Mouse (Mus musculus): ENCODE data around the gene Crnkl1.

Crnkl1 gene

GRCm38 (mm10) chr2:145934339-145935231, at the start of gene Crnkl1, which contains the start of gene Cfap61:
Gene Crnkl1 (minus strand): TSS chr2:145935014.
Gene Cfap61 (plus strand): TSS chr2:145934784.
- DNase-seq (ENCODE audit: low spot score) = peak; percentile 95

- no peak for DNase-seq (ENCODE audit: low spot score)
Measured at GRCm38 (mm10) chr2:145982317-145983045, 47.7 kb upstream of the Crnkl1 start.

GRCm38 (mm10) chr2:145981699-145982112, 46.9 kb upstream of the Crnkl1 start:
- no peak for DNase-seq (ENCODE audit: low spot score)

GRCm38 (mm10) chr2:145980881-145981280, 46.1 kb upstream of the Crnkl1 start:
- no peak for DNase-seq (ENCODE audit: low spot score)

GRCm38 (mm10) chr2:145979616-145980015, 44.8 kb upstream of the Crnkl1 start:
- DNase-seq (ENCODE audit: low spot score) = no peak

GRCm38 (mm10) chr2:145972571-145972970, 37.8 kb upstream of the Crnkl1 start:
- DNase-seq (ENCODE audit: low spot score) = no peak

GRCm38 (mm10) chr2:145971237-145972010, 36.6 kb upstream of the Crnkl1 start:
- no peak for DNase-seq (ENCODE audit: low spot score)

- DNase-seq (ENCODE audit: low spot score) = no peak
Measured at GRCm38 (mm10) chr2:145970751-145971150, 35.9 kb upstream of the Crnkl1 start.

GRCm38 (mm10) chr2:145961861-145962260, 27.0 kb upstream of the Crnkl1 start:
- DNase-seq (ENCODE audit: low spot score) = no peak

GRCm38 (mm10) chr2:145958551-145958950, 23.7 kb upstream of the Crnkl1 start:
- no peak for DNase-seq (ENCODE audit: low spot score)

GRCm38 (mm10) chr2:145958097-145958496, 23.3 kb upstream of the Crnkl1 start:
- DNase-seq (ENCODE audit: low spot score) = no peak

GRCm38 (mm10) chr2:145957450-145957849, 22.6 kb upstream of the Crnkl1 start:
- peak; percentile 73 for DNase-seq (ENCODE audit: low spot score)

GRCm38 (mm10) chr2:145956318-145956717, 21.5 kb upstream of the Crnkl1 start:
- DNase-seq (ENCODE audit: low spot score) = peak; percentile 27

- DNase-seq (ENCODE audit: low spot score) = peak; percentile 18
Measured at GRCm38 (mm10) chr2:145955844-145956243, 21.0 kb upstream of the Crnkl1 start.

GRCm38 (mm10) chr2:145952726-145953125, 17.9 kb upstream of the Crnkl1 start:
- DNase-seq (ENCODE audit: low spot score) = no peak

GRCm38 (mm10) chr2:145950239-145950638, 15.4 kb upstream of the Crnkl1 start:
- DNase-seq (ENCODE audit: low spot score) = no peak

GRCm38 (mm10) chr2:145949475-145950068, 14.8 kb upstream of the Crnkl1 start:
- DNase-seq (ENCODE audit: low spot score) = no peak

- no peak for DNase-seq (ENCODE audit: low spot score)
Measured at GRCm38 (mm10) chr2:145948402-145948954, 13.7 kb upstream of the Crnkl1 start.

- no peak for DNase-seq (ENCODE audit: low spot score)
Measured at GRCm38 (mm10) chr2:145944286-145944685, 9.5 kb upstream of the Crnkl1 start.

- DNase-seq (ENCODE audit: low spot score) = no peak
Measured at GRCm38 (mm10) chr2:145941403-145941802, 6.6 kb upstream of the Crnkl1 start.

GRCm38 (mm10) chr2:145936975-145937374, 2.2 kb upstream of the Crnkl1 start:
- DNase-seq (ENCODE audit: low spot score) = no peak

Data from MN1 (cell line).